Mouse (Mus musculus) heart, embryonic 16.5 days (tissue): ENCODE results near the gene Efnb2. TPM values are rescaled to one million over a fixed set of nuclear protein-coding genes. Genes with fewer than 3 reads are reported as not detected.
A peak's percentile ranks its signal among the peaks of the same experiment; 100 is the strongest.

Experiments
- ATAC-seq: fragments of 200-750 bp; cut with Nextera tagmentation; replicated peaks from 2 replicates; pipeline ENCODE4 v1.8.0; 2017; ENCODE audit warnings: moderate number of reproducible peaks; ENCODE audit not compliant: insufficient read depth, low FRiP score; ENCODE audit errors: extremely low read depth
- H3K27ac ChIP-seq: fragments of 300-500 bp; sonication (generic); 2 replicates; pipeline ENCODE4 v1.5.1; 2014; ENCODE audit warnings: mild to moderate bottlenecking, low read length, control low read depth, moderate library complexity
- H3K27me3 ChIP-seq: fragments of 300-500 bp; sonication (generic); 2 replicates; pipeline ENCODE4 v1.6.1; 2014; ENCODE audit warnings: low read length, mixed read lengths; ENCODE audit not compliant: control insufficient read depth, insufficient read depth
- H3K36me3 ChIP-seq: fragments of 300-500 bp; sonication (generic); 2 replicates; pipeline ENCODE4 v1.6.1; 2014; ENCODE audit not compliant: control insufficient read depth, insufficient read depth
- H3K4me1 ChIP-seq: fragments of 300-500 bp; sonication (generic); 2 replicates; pipeline ENCODE4 v1.6.1; 2014; ENCODE audit warnings: low read length, mixed read lengths; ENCODE audit not compliant: control insufficient read depth, insufficient read depth
- H3K4me2 ChIP-seq: fragments of 300-500 bp; sonication (generic); 2 replicates; pipeline ENCODE4 v1.6.1; 2014; ENCODE audit warnings: low read depth, mild to moderate bottlenecking, control low read depth, low read length
- H3K4me3 ChIP-seq: fragments of 300-500 bp; sonication (generic); 2 replicates; pipeline ENCODE4 v1.5.1; 2014; ENCODE audit warnings: mild to moderate bottlenecking, control low read depth, low read length
- H3K9ac ChIP-seq: fragments of 300-500 bp; sonication (generic); 2 replicates; pipeline ENCODE4 v1.6.1; 2014; ENCODE audit warnings: low read length, control low read depth
- H3K9me3 ChIP-seq: fragments of 300-500 bp; sonication (generic); replicated peaks from 2 replicates; pipeline ENCODE4 v1.6.1; 2016; ENCODE audit warnings: low read length; ENCODE audit not compliant: control insufficient read depth
- WGBS: fragments of 180-500 bp; shearing (Covaris S2); extraction: QIAGEN DNeasy Blood & Tissue Kit; methylation state at CpG from one replicate; pipeline ENCODE4 v1.1.7; 2014; 5-methylcytosine and 5-hydroxymethylcytosine counted together
- polyA plus RNA-seq: library from polyadenylated mRNA; unstranded; fragments of >200 nt; fragmentation: Nextera tagmentation; extraction: Ambion mirVana; gene quantifications from 2 replicates; pipeline ENCODE4 v1.2.1, GENCODE M21; 2015

Gene Efnb2
- polyA plus RNA-seq, 1 experiment from 2014 or later, result 8.4 TPM

DNA sequence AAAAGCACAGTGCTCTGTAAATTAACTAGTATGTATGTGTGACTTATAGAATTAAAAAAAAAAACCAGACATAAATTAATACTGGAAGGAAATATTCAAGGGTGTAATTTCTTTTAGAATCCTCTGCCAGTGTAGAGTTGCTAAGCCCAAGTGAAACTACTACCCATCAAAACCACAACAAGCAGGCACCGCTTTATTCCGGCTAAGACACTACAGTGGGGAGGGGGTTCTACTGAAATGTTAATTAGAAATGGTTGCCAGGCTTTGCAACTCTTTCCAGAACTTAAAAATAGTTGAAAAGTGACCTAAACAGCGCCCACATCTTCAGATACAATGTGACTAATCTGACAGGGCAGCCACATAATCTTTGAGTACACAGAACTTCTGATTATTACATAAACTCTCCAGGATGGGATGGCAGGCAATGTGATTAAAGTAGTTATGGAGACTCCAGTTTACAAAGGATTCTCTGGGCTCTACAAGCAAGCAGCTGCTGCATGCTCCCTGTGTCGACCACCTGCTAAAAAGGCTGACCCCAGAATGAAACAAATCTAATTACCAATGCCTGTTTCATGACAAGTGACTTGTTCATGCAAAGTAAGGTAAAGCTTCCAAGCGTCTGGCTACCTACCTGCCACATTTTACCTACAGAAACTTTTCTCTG, 3.2 kb downstream of the Efnb2 start:
- Histone ChIP-seq H3K27me3 (no peaks in the 10 kb centered on the region), H3K27ac (peak overlapping the region; percentile 46; the same call in 1 of the 2 replicates), H3K9me3 (no peaks in the 10 kb centered on the region), H3K4me3 (peak overlapping the region; percentile 82), H3K4me1 (peaks cover 38% of the 10 kb centered on the region), H3K36me3 (no peaks in the 10 kb centered on the region), H3K9ac (peak overlapping the region; percentile 71), H3K4me2 (peak overlapping the region; percentile 65)
- no peak for ATAC-seq
- 51% methylated on average over 5 of the region's 5 CpGs for WGBS

DNA sequence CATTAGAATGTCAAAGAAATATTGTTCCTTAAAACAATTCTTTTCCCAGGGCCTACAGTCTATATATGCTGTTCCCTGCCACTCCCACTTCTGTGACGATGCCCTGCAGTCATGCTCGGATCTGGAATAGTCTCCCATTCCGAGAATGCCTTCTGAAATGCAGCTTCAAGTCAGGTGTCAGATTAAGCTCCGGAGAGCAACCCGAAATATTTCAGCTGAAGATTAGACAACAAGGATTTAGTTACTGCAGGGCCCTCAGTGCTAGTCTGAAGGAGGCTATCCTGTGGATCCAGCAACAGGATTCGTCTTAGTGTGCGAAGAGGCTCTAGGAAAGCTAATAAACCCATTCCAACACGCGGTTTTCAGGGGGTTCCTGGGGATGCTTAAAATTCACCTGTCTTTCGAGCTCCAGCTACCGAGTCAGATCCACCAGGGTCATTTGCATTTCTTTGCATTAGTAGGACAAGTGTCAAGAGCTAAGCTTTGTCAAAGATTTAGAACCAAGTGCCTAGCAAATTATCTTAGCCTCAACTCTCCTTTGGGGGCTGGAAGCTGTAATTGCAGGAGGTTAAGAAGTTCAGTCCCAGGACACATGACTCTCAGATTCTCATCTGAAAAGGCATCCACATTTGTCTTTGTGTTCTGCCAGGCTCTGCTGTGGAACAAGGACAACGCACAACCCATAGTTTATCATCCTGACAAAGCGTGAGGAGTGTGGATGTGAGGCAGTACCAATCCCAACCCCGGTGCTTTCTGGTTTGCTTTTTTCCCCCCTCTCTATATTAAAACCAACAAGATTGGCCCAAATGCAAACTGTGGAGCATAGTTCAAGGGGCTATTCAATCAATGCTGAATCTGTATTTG, 4.2 kb downstream of the Efnb2 start:
- no peaks in the 10 kb centered on the region for H3K9me3 ChIP-seq
- H3K27me3 ChIP-seq, result no peaks in the 10 kb centered on the region
- 21% methylated on average over 14 of the region's 14 CpGs for WGBS
- H3K36me3 ChIP-seq, result no peaks in the 10 kb centered on the region
- H3K27ac ChIP-seq, result 0 out of 2 replicates have a peak overlapping the region, but pooled peaks have one; percentile 7
- peak overlapping the region; percentile 82 for H3K4me3 ChIP-seq
- peak overlapping the region; percentile 65 for H3K4me2 ChIP-seq
- H3K9ac ChIP-seq, result peak overlapping the region; percentile 71
- H3K4me1 ChIP-seq, result peaks cover 35% of the 10 kb centered on the region
- ATAC-seq, result no peak

DNA sequence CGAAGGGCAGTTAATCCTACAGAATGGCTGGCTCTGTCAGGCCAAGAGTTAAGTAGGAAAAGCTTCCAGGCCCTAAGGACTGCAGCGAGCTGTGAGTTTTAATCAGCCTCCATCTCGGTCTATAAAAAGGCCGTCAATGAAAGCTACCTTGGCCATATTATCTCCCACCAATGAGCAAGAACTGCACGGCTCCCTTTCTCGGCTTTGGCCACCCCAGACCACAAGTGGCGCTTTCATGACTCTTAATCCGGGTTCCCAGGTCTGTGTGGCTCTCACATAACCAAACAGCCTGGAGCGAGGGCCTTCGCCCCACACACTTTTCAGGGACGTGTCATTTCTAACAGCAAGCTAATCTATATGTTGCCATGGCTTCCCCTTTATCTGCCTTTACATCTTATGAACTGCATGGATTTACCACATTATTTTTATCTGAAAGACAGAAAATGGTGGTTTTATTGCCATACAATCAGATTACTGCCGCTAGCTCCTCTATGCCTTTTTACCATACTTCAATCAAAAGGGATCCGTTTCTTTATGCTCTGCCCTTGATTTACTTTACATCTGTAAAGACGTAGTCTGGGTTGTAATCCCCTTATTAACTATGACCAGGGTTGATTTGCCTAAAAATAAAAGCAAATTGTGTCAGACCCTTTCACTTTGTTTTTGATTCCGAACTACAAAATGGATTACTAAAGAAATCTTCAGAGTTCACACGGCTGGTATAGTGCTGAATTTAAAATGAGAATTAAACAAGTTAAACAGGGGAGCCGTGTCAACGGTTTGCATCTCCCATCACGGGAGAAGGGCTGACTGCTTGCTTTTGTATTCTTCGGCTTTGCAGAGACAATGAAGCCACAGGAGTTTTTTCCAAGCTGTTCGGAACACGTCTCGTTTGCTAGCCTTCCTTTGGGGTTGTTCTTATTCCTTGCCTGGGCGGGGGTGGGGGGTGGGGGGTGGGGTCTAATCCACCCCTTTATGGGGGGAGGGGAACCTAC, 5.4 kb downstream of the Efnb2 start:
- WGBS, result 43% methylated on average over 24 of the region's 24 CpGs
- H3K9me3 ChIP-seq, result no peaks in the 10 kb centered on the region
- peak overlapping the region; percentile 65 for H3K4me2 ChIP-seq
- H3K36me3 ChIP-seq, result no peaks in the 10 kb centered on the region
- H3K27ac ChIP-seq, result 0 out of 2 replicates have a peak overlapping the region, but pooled peaks have one; percentile 34
- H3K9ac ChIP-seq, result peak overlapping the region; percentile 56
- ATAC-seq, result no peak
- H3K4me1 ChIP-seq, result peaks cover 36% of the 10 kb centered on the region
- H3K4me3 ChIP-seq, result peak overlapping the region; percentile 82
- H3K27me3 ChIP-seq, result no peaks in the 10 kb centered on the region

DNA sequence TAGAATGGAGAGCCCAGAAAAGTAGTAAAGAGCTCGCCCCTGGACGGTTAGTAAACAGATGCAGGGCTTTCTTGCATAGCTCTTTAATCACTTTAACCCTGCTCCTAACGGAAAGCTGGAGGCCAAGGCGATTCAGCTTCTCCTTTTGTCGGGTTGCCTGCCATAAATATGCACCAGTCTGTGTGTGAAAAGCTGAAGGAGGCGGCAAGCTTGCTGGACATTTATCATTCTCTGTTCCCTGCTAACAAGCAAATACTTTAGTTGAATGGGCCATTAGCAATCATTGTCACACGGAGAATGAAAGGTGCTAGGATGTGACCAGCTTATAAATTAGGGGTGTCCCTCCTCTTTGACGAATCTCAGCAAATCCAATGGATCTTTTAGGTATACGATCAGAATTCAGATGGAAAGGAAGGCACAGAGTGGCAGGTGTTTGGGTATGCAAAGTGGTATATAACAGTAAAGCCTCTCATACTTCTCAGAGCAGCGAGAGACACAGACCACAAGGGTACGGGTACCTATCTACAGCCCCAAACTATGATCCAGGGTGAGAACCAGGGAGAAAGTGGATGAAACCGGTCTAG, 7.0 kb downstream of the Efnb2 start:
- no peak for ATAC-seq
- H3K36me3 ChIP-seq, result no peaks in the 10 kb centered on the region
- H3K9me3 ChIP-seq, result no peaks in the 10 kb centered on the region
- H3K4me1 ChIP-seq, result peaks cover 50% of the 10 kb centered on the region
- H3K4me2 ChIP-seq, result peak overlapping the region; percentile 35
- 60% methylated on average over 12 of the region's 12 CpGs for WGBS
- H3K27me3 ChIP-seq, result no peaks in the 10 kb centered on the region
- no peak overlapping the region for H3K27ac ChIP-seq
- 0 out of 2 replicates have a peak overlapping the region, but pooled peaks have one; percentile 13 for H3K9ac ChIP-seq
- H3K4me3 ChIP-seq, result no peak overlapping the region

DNA sequence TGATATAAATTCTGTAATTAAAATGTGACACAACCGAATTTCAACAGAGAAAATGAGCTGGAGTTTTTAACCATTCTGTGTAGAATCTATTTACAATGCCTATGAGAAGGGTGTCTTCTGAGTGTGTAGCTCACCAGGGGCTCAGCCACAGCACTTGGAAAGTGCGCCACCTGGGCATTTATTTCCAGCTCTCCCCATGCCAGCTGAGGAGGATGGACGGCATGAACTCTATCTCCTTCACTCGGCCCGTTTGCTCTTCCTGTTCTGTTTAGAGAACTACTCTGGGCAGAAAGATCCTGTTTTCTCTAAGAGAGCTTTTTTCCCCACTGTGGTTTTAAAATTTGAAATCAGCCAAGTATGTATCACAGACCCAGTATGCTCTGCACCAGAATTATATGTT, 7.7 kb downstream of the Efnb2 start:
- WGBS, result 62% methylated on average over 5 of the region's 5 CpGs
- Histone ChIP-seq H3K4me1 (peaks cover 51% of the 10 kb centered on the region), H3K27me3 (no peaks in the 10 kb centered on the region), H3K27ac (no peak overlapping the region), H3K9me3 (no peaks in the 10 kb centered on the region), H3K9ac (no peak overlapping the region), H3K4me3 (peak overlapping the region; percentile 4; the same call in 1 of the 2 replicates), H3K36me3 (no peaks in the 10 kb centered on the region), H3K4me2 (peak overlapping the region; percentile 35)
- no peak for ATAC-seq

DNA sequence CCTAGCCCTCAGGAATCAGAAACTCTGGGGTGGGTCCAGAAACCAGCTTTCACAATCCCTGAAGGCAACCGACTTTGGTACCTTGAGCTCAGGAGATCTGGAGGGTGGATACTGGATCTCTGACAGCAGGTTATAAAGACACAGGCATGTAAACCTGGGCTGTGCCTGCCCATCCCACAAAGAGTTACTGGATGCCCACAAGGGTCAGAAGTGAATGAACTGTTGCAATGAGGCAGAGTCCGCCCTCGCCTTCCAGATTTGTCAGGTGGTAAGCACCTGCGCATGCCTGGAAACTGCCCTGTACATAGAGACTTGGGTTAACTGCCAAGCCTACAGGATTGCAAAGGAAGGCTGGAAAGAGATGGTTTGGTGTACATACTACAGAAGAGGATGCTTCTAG, 8.7 kb downstream of the Efnb2 start:
- Histone ChIP-seq H3K27me3 (no peaks in the 10 kb centered on the region), H3K4me1 (peaks cover 49% of the 10 kb centered on the region), H3K9ac (no peak overlapping the region), H3K27ac (no peak overlapping the region), H3K4me3 (no peak overlapping the region), H3K4me2 (no peak overlapping the region), H3K36me3 (no peaks in the 10 kb centered on the region), H3K9me3 (no peaks in the 10 kb centered on the region)
- no peak for ATAC-seq
- WGBS, result 83% methylated on average over 4 of the region's 4 CpGs

DNA sequence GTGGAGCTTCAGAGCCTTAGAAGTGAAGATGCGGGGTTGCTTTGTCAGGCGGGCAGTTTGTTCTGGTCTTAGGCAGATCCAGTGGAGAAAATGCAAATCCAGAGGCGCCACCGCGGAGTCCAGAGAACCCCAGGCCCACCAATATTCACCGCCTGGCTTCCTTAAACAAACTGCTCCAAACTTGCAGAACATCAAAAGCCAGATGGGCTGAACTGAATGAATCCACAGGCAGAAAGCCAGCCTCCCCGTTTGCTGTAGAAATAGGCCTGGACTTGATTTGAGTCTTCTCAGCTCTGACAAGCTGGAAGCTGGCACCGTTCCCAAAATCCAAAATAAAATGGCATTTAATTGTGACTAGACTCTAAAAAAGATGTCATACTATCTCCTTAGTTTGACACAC, 11.1 kb downstream of the Efnb2 start:
- Histone ChIP-seq H3K9me3 (no peaks in the 10 kb centered on the region), H3K4me2 (peak overlapping the region; percentile 5; the same call in 1 of the 2 replicates)

DNA sequence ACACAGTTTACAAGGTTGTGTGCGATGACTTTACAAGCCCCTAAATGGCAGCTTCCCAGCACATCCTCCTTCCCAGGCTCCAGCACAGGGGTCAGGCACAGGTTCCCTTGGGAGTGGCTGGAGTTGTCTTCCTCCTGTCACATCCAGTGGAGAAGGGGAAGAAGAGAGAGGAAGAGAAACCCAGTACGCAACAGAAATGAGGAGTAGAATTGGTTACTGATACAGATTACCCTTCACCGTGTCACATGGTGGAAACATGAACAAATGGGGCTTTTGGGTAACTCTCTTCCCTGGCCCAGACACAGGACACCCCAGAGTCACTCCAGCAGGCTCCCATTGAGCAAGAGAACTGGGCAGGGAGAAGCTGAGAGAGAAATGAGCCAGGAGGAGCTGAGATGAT, 11.5 kb downstream of the Efnb2 start:
- H3K27me3 ChIP-seq, result no peaks in the 10 kb centered on the region
- ATAC-seq, result no peak
- H3K27ac ChIP-seq, result peak overlapping the region; percentile 43
- H3K9ac ChIP-seq, result no peak overlapping the region
- 81% methylated on average over 3 of the region's 3 CpGs for WGBS
- H3K9me3 ChIP-seq, result no peaks in the 10 kb centered on the region
- peak overlapping the region; percentile 5; the same call in 1 of the 2 replicates for H3K4me2 ChIP-seq
- no peaks in the 10 kb centered on the region for H3K36me3 ChIP-seq
- no peak overlapping the region for H3K4me3 ChIP-seq
- peaks cover 30% of the 10 kb centered on the region for H3K4me1 ChIP-seq

More for the DNA sequence above, 11.1 kb downstream of the Efnb2 start:
- Histone ChIP-seq H3K27ac (peak overlapping the region; percentile 43), H3K9ac (no peak overlapping the region), H3K4me3 (no peak overlapping the region), H3K27me3 (no peaks in the 10 kb centered on the region), H3K4me1 (peaks cover 29% of the 10 kb centered on the region), H3K36me3 (no peaks in the 10 kb centered on the region)
- WGBS, result 63% methylated on average over 8 of the region's 8 CpGs
- ATAC-seq, result peak; percentile 42; the same call in 1 of the 2 replicates
